Mouse (Mus musculus) heart, adult 8-10 months (tissue): ENCODE data around the gene Kcnk15. TPM values are rescaled to one million over a fixed set of nuclear protein-coding genes. Genes with fewer than 3 reads are reported as not detected.

Source experiments
- total RNA-seq, 4 experiments: library from RNA; stranded (reverse); gene quantifications; 2 replicates each; pipeline ENCODE4 v1.2.4; 2022

Kcnk15 gene
- total RNA-seq, 4 experiments from 2014 or later = not detected

Other genes with a start within 250 kb of the Kcnk15 start
- gene Serinc3, start 208.5 kb upstream of the Kcnk15 start, total RNA-seq = 100 to 1,000 TPM; 272 to 302 (median 297) TPM
- gene Pkig, start 195.3 kb upstream of the Kcnk15 start, total RNA-seq = 100 to 1,000 TPM; 214 to 247 (median 224) TPM
- 1 to 10 TPM in 2 of 4 experiments, under 1 TPM in 2; 0.46 to 1.2 (median 0.89) TPM for gene Ada, start 103.4 kb upstream of the Kcnk15 start, total RNA-seq
- 1 to 10 TPM in 2 of 4 experiments, under 1 TPM in 2; 0.65 to 2.6 (median 1.4) TPM for gene Ccn5, start 32.8 kb upstream of the Kcnk15 start, total RNA-seq
- 1 to 10 TPM; 1.6 to 2.6 (median 1.8) TPM for gene Rims4, start 65.0 kb downstream of the Kcnk15 start, total RNA-seq
- gene Ywhab, start 141.3 kb downstream of the Kcnk15 start, total RNA-seq = 10 to 100 TPM; 66.1 to 76.5 (median 72.0) TPM
- gene Pabpc1l, start 171.8 kb downstream of the Kcnk15 start, total RNA-seq = 1 to 10 TPM in 1 of 4 experiments, under 1 TPM in 1, not detected in 2; 0.40 to 1.4 TPM
- gene Stk4, start 216.7 kb downstream of the Kcnk15 start, total RNA-seq = 10 to 100 TPM; 14.1 to 21.5 (median 16.9) TPM
- 10 to 100 TPM; 18.3 to 24.4 (median 20.0) TPM for gene Tomm34, start 217.5 kb downstream of the Kcnk15 start, total RNA-seq